Mouse (Mus musculus) hindbrain, postnatal 0 days (tissue): ENCODE data around the gene Ankdd1a. TPM values are rescaled to one million over a fixed set of nuclear protein-coding genes. Genes with fewer than 3 reads are reported as not detected.

Experiments
- ATAC-seq: fragments of 200-750 bp; cut with Nextera tagmentation; 2 replicates; pipeline ENCODE4 v1.8.0; 2017; ENCODE audit warnings: mild to moderate bottlenecking, moderate TSS enrichment, moderate library complexity
- DNase-seq: peaks from one replicate; pipeline ENCODE4 v3.0.0-alpha.2; 2015; ENCODE audit warnings: low spot score
- H3K27ac ChIP-seq: fragments of 300-500 bp; sonication (generic); 2 replicates; pipeline ENCODE4 v1.5.1; 2014; ENCODE audit warnings: mild to moderate bottlenecking
- H3K27me3 ChIP-seq: fragments of 300-500 bp; sonication (generic); 2 replicates; pipeline ENCODE4 v1.6.1; 2014; ENCODE audit warnings: low read length, mixed read lengths; ENCODE audit not compliant: insufficient read depth
- H3K36me3 ChIP-seq: fragments of 300-500 bp; sonication (generic); 2 replicates; pipeline ENCODE4 v1.6.1; 2014; ENCODE audit warnings: low read length, mixed read lengths; ENCODE audit not compliant: insufficient read depth
- H3K4me1 ChIP-seq: fragments of 300-500 bp; sonication (generic); 2 replicates; pipeline ENCODE4 v1.6.1; 2014; ENCODE audit warnings: antibody characterized with exemption, low read length, mixed read lengths; ENCODE audit not compliant: insufficient read depth
- H3K4me2 ChIP-seq: fragments of 300-500 bp; sonication (generic); 2 replicates; pipeline ENCODE4 v1.6.1; 2014; ENCODE audit warnings: low read depth, mild to moderate bottlenecking, low read length, moderate library complexity, mixed read lengths
- H3K4me3 ChIP-seq: fragments of 300-500 bp; sonication (generic); 2 replicates; pipeline ENCODE4 v1.5.1; 2014; ENCODE audit warnings: low read length
- H3K9ac ChIP-seq: fragments of 300-500 bp; sonication (generic); replicated peaks from 2 replicates; pipeline ENCODE4 v1.6.1; 2014; ENCODE audit warnings: mild to moderate bottlenecking, low read length, moderate library complexity, mixed read lengths
- H3K9me3 ChIP-seq: fragments of 300-500 bp; sonication (generic); 2 replicates; pipeline ENCODE4 v1.6.1; 2016; ENCODE audit warnings: low read length, mixed read lengths
- CTCF ChIP-seq: IDR thresholded peaks from 2 replicates; pipeline ENCODE4 v1.5.1; 2016; ENCODE audit warnings: antibody characterized with exemption, control low read depth, low read depth
- WGBS: fragments of 180-500 bp; shearing (Covaris S2); extraction: QIAGEN DNeasy Blood & Tissue Kit; methylation state at CpG from one replicate; pipeline ENCODE4 v1.1.7; 2014; 5-methylcytosine and 5-hydroxymethylcytosine counted together
- polyA plus RNA-seq: library from polyadenylated mRNA; unstranded; fragments of >200 nt; fragmentation: Nextera tagmentation; extraction: Ambion mirVana; gene quantifications from 2 replicates; pipeline ENCODE4 v1.2.1, GENCODE M21; 2015
- total RNA-seq: library from RNA; depleted of rRNA; stranded (reverse); fragments of >200 nt; gene quantifications from 2 replicates; pipeline ENCODE4 v1.2.3, GENCODE M21; 2014; rRNA removed

The Ankdd1a gene
- total RNA-seq (3.7 and 5.9 TPM in 2 replicates), polyA plus RNA-seq (0.81 and 1.2 TPM in 2 replicates)

DNA sequence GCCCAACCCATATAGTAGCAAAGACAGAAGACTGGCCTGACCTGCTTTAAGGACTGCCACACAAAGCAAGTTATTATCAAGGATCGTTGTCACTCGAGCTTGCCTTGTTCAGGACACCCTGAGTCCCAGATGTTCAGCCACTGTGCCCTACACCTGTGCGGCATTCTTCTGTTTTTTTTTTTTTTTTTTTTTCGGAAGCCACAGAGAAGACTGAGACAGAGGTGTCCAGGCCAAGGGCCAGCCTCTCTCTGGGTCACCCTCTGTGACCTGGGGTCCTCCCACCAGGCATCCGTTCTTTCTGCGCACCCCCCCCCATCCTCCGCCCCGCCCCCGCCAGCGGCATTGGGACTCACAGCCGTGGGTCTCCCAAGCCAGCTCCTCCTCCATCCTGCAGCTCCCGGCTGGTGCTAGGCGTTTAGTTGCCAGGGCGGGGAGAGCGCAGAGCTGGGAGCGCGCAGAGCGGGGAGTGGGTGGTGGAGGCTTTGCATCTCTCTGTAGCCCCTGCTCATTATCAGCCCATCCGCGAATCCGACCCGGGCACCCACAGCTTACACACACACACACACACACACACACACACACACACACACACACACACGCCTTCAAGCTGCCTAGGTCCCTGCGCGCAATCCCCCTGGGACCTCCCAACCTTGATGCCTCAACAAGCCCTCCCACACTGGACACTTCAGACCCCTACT is at the start of gene Ankdd1a:
TSS of gene Ankdd1a (minus strand) at position 387 of the 698 bp plus-strand sequence.
- ATAC-seq: peak; percentile 85

GRCm38 (mm10) chr9:65569491-65569971 is 49.5 kb upstream of the Ankdd1a start:
- no peak overlapping the region for H3K4me3 ChIP-seq
- H3K27me3 ChIP-seq: no peaks in the 10 kb centered on the region
- WGBS: 79% methylated on average over 6 of the region's 6 CpGs
- no peak overlapping the region for H3K27ac ChIP-seq
- no peaks in the 10 kb centered on the region for H3K36me3 ChIP-seq
- no peak for TF ChIP-seq CTCF
- no peak overlapping the region for H3K4me2 ChIP-seq
- no peaks in the 10 kb centered on the region for H3K4me1 ChIP-seq
- DNase-seq (no peak), ATAC-seq (no peak)
- H3K9ac ChIP-seq: no peak overlapping the region
- no peaks in the 10 kb centered on the region for H3K9me3 ChIP-seq

More for the DNA sequence above, at the start of gene Ankdd1a:
- Histone ChIP-seq H3K27me3 (no peaks in the 10 kb centered on the region), H3K27ac (peak within 1 kb of the TSS; percentile 67), H3K9ac (peak within 1 kb of the TSS; percentile 44), H3K36me3 (no peaks in the 10 kb centered on the region), H3K4me3 (peak within 1 kb of the TSS; percentile 32), H3K4me1 (0 out of 2 replicates have a peak, but pooled peaks cover 6% of the 10 kb centered on the region), H3K4me2 (peak within 1 kb of the TSS; percentile 69), H3K9me3 (no peaks in the 10 kb centered on the region)
- 2% methylated on average over 22 of the region's 25 CpGs for WGBS
- no peak for TF ChIP-seq CTCF
- DNase-seq: peak; percentile 83

DNA sequence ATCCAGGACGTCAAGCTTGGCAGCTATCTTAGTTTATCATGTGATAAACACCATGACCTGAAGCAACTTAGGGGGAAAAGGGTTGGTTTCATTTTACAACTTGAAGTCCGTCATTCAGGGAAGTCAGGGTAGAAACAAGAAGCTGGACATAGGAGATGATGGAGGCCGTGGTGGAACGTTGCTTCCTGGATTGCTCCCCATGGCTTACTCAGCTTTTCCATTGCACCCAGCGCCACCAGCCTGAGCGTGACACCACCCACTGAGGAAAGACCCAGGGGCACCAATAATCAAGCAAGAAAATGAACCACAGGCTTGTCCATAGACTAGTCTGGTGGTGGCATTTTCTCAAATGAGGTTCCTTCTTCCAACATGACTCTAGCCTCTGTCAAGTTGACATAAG is 48.8 kb upstream of the Ankdd1a start:
- TF ChIP-seq CTCF: no peak
- Histone ChIP-seq H3K9me3 (no peaks in the 10 kb centered on the region), H3K27ac (no peak overlapping the region), H3K36me3 (no peaks in the 10 kb centered on the region), H3K27me3 (no peaks in the 10 kb centered on the region), H3K9ac (no peak overlapping the region), H3K4me1 (no peaks in the 10 kb centered on the region), H3K4me3 (no peak overlapping the region), H3K4me2 (no peak overlapping the region)
- DNase-seq (no peak), ATAC-seq (no peak)
- 92% methylated on average over 6 of the region's 6 CpGs for WGBS

DNA sequence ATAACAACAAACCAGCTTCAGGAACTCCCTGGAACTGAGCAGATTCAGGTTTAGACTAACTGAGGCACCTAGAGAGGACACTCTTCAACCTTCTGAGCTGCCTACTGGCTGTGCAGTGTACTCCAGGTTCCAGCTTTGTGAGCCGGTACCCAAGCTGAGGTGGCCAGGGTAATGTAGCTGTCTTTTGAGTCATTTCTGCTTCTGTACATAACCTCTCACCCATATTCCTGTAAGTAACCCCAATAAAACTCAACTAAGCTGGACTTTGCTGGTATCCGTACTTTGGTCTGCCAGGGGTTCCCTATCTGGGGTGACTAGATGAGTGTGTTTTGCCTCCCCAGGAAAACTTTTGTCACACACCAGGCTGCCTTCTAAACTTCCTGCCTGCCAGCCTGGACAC is 44.7 kb upstream of the Ankdd1a start:
- no peak overlapping the region for H3K4me3 ChIP-seq

DNA sequence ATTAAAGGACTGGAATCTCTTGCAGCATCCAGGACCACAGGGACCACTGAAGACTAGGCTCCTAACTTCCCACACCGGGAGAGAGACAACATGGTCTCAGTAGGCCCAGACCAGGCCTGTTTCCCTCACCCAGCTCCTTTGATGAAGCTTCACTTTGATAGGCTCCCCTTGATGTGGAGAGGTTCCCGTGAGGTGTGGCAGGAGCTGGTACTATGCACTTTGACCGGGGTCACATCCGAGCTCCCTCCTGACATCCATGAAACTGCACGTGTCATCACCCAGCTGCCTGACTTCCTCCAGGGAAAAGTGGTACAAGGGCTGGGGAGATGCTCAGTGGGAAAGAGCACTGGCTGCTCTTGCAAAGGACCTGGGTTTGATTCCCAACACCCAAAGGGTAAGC is 43.1 kb upstream of the Ankdd1a start:
- 89% methylated on average over 5 of the region's 5 CpGs for WGBS
- Histone ChIP-seq H3K9me3 (no peaks in the 10 kb centered on the region), H3K4me2 (no peak overlapping the region), H3K27ac (no peak overlapping the region), H3K4me3 (no peak overlapping the region), H3K9ac (no peak overlapping the region), H3K36me3 (no peaks in the 10 kb centered on the region), H3K4me1 (peaks cover 7% of the 10 kb centered on the region), H3K27me3 (no peaks in the 10 kb centered on the region)
- ATAC-seq (no peak), DNase-seq (no peak)
- TF ChIP-seq CTCF: no peak

More for the DNA sequence above, 44.7 kb upstream of the Ankdd1a start:
- no peaks in the 10 kb centered on the region for H3K9me3 ChIP-seq
- no peaks in the 10 kb centered on the region for H3K27me3 ChIP-seq
- WGBS: 98% methylated on average over 2 of the region's 2 CpGs
- H3K4me2 ChIP-seq: no peak overlapping the region
- TF ChIP-seq CTCF: no peak
- H3K27ac ChIP-seq: no peak overlapping the region
- H3K9ac ChIP-seq: no peak overlapping the region
- DNase-seq (no peak), ATAC-seq (no peak)
- peaks cover 7% of the 10 kb centered on the region for H3K4me1 ChIP-seq
- H3K36me3 ChIP-seq: no peaks in the 10 kb centered on the region

- 27% methylated on average over 4 of the region's 4 CpGs for WGBS
- peak; percentile 50 for DNase-seq
These were observed 42.1 kb upstream of the Ankdd1a start for GRCm38 (mm10) chr9:65562081-65562506.

DNA sequence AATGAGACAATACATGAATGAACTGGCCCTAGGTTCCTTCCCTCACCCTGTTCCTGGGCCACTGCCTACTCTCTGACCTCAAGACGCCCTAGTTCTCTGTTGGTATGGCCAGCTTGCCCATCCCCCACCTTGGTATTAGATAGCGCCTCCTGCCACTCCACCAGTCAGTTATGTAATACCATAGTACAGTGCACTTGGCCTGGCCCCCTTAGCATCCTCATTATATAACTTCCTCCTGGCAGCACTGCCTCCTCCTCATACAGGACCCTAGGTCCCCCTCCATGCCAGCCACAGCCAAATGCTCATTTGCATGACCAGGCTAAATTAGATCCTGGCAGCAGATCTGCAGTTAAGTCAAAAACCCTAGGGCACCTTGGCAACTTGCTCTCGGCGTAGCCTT is 41.0 kb upstream of the Ankdd1a start:
- DNase-seq (peak; percentile 76), ATAC-seq (peak; percentile 55)
- H3K27ac ChIP-seq: peak overlapping the region; percentile 74; the same call in 1 of the 2 replicates
- H3K4me3 ChIP-seq: no peak overlapping the region
- peaks cover 7% of the 10 kb centered on the region for H3K4me1 ChIP-seq
- H3K36me3 ChIP-seq: peaks cover 7% of the 10 kb centered on the region; the same call in 1 of the 2 replicates
- H3K4me2 ChIP-seq: no peak overlapping the region
- no peak for TF ChIP-seq CTCF
- H3K27me3 ChIP-seq: no peaks in the 10 kb centered on the region
- no peak overlapping the region for H3K9ac ChIP-seq
- WGBS: 53% methylated on average over 4 of the region's 4 CpGs
- no peaks in the 10 kb centered on the region for H3K9me3 ChIP-seq

More at GRCm38 (mm10) chr9:65562081-65562506, 42.1 kb upstream of the Ankdd1a start:
- peak overlapping the region; percentile 74 for H3K27ac ChIP-seq
- TF ChIP-seq CTCF: no peak
- peak; percentile 93 for ATAC-seq
- H3K36me3 ChIP-seq: no peaks in the 10 kb centered on the region
- 0 out of 2 replicates have a peak overlapping the region, but pooled peaks have one; percentile 10 for H3K4me2 ChIP-seq
- H3K27me3 ChIP-seq: no peaks in the 10 kb centered on the region
- H3K9me3 ChIP-seq: no peaks in the 10 kb centered on the region
- no peak overlapping the region for H3K4me3 ChIP-seq
- H3K9ac ChIP-seq: no peak overlapping the region; the same call in 1 of the 2 replicates
- H3K4me1 ChIP-seq: peaks cover 7% of the 10 kb centered on the region
